Mouse (Mus musculus): ENCODE results near the gene Eif3i. TPM values are rescaled to one million over a fixed set of nuclear protein-coding genes. Genes with fewer than 3 reads are reported as not detected.
A peak's percentile ranks its signal among the peaks of the same experiment; 100 is the strongest.

The Eif3i gene
- polyA plus RNA-seq, 1 experiment from 2014 or later, result 220 TPM

GRCm38 (mm10) chr4:129584370-129584769 lies 16.1 kb downstream of the Eif3i start:
- H3K9ac ChIP-seq (replicated peaks), result no peak overlapping the region
- no peak overlapping the region for H3K4me3 ChIP-seq (replicated peaks)
- no peak for ATAC-seq
- H3K4me2 ChIP-seq (replicated peaks), result peak overlapping the region; percentile 57
- H3K9me3 ChIP-seq, result no peaks in the 10 kb centered on the region
- no peak overlapping the region for H3K27ac ChIP-seq
- WGBS, result 78% methylated on average over 1 of the region's 1 CpGs
- H3K4me1 ChIP-seq (replicated peaks), result peaks cover 9% of the 10 kb centered on the region; the same call in 1 of the 2 replicates
- no peaks in the 10 kb centered on the region for H3K36me3 ChIP-seq
- H3K27me3 ChIP-seq, result 0 out of 2 replicates have a peak, but pooled peaks cover 2% of the 10 kb centered on the region

GRCm38 (mm10) chr4:129582251-129582650 lies 18.2 kb downstream of the Eif3i start:
- no peak overlapping the region for H3K9ac ChIP-seq (replicated peaks)
- H3K27me3 ChIP-seq, result 0 out of 2 replicates have a peak, but pooled peaks cover 2% of the 10 kb centered on the region
- H3K9me3 ChIP-seq, result no peaks in the 10 kb centered on the region
- 79% methylated on average over 1 of the region's 1 CpGs for WGBS
- no peak for ATAC-seq
- no peak overlapping the region for H3K27ac ChIP-seq
- no peaks in the 10 kb centered on the region for H3K36me3 ChIP-seq
- no peak overlapping the region for H3K4me3 ChIP-seq (replicated peaks)
- no peak overlapping the region for H3K4me2 ChIP-seq (replicated peaks)
- peaks cover 10% of the 10 kb centered on the region; the same call in 1 of the 2 replicates for H3K4me1 ChIP-seq (replicated peaks)

- Histone ChIP-seq H3K4me3 (replicated peaks) (no peak overlapping the region), H3K9ac (replicated peaks) (no peak overlapping the region), H3K27ac (no peak overlapping the region), H3K27me3 (0 out of 2 replicates have a peak, but pooled peaks cover 2% of the 10 kb centered on the region), H3K4me2 (replicated peaks) (no peak overlapping the region), H3K4me1 (replicated peaks) (peaks cover 15% of the 10 kb centered on the region; the same call in 1 of the 2 replicates), H3K9me3 (no peaks in the 10 kb centered on the region), H3K36me3 (no peaks in the 10 kb centered on the region)
- ATAC-seq, result no peak
- 70% methylated on average over 7 of the region's 7 CpGs for WGBS
Measured at GRCm38 (mm10) chr4:129580347-129580746, 20.1 kb downstream of the Eif3i start.

GRCm38 (mm10) chr4:129578466-129578865 lies 22.0 kb downstream of the Eif3i start, which contains the start of gene Fam167b:
TSS of gene Fam167b (minus strand) at chr4:129578549.
- H3K27me3 ChIP-seq, result no peaks in the 10 kb centered on the region
- 90% methylated on average over 5 of the region's 5 CpGs for WGBS
- no peaks in the 10 kb centered on the region for H3K9me3 ChIP-seq
- H3K27ac ChIP-seq, result no peak within 1 kb of the TSS
- H3K36me3 ChIP-seq, result no peaks in the 10 kb centered on the region
- peaks cover 6% of the 10 kb centered on the region; the same call in 1 of the 2 replicates for H3K4me1 ChIP-seq (replicated peaks)
- no peak within 1 kb of the TSS for H3K4me3 ChIP-seq (replicated peaks)
- H3K4me2 ChIP-seq (replicated peaks), result 0 out of 2 replicates have a peak within 1 kb of the TSS, but pooled peaks have one; percentile 19
- no peak for ATAC-seq
- H3K9ac ChIP-seq (replicated peaks), result no peak within 1 kb of the TSS

- Histone ChIP-seq H3K4me3 (replicated peaks) (no peak overlapping the region), H3K4me1 (replicated peaks) (peaks cover 6% of the 10 kb centered on the region; the same call in 1 of the 2 replicates), H3K27me3 (no peaks in the 10 kb centered on the region), H3K9me3 (no peaks in the 10 kb centered on the region), H3K36me3 (no peaks in the 10 kb centered on the region), H3K4me2 (replicated peaks) (no peak overlapping the region), H3K9ac (replicated peaks) (no peak overlapping the region), H3K27ac (no peak overlapping the region)
- ATAC-seq, result no peak
- WGBS, result 81% methylated on average over 7 of the region's 7 CpGs
Measured at GRCm38 (mm10) chr4:129577688-129578087, 22.8 kb downstream of the Eif3i start.

- H3K27ac ChIP-seq, result no peak overlapping the region
- H3K4me3 ChIP-seq (replicated peaks), result no peak overlapping the region
- ATAC-seq, result peak; percentile 50; the same call in 1 of the 2 replicates
- H3K9me3 ChIP-seq, result no peaks in the 10 kb centered on the region
- peak overlapping the region; percentile 11; the same call in 1 of the 2 replicates for H3K9ac ChIP-seq (replicated peaks)
- peaks cover 6% of the 10 kb centered on the region; the same call in 1 of the 2 replicates for H3K4me1 ChIP-seq (replicated peaks)
- peak overlapping the region; percentile 19; the same call in 1 of the 2 replicates for H3K4me2 ChIP-seq (replicated peaks)
- H3K27me3 ChIP-seq, result no peaks in the 10 kb centered on the region
- H3K36me3 ChIP-seq, result no peaks in the 10 kb centered on the region
- WGBS, result 26% methylated on average over 21 of the region's 21 CpGs
Measured at GRCm38 (mm10) chr4:129576863-129577491, 23.5 kb downstream of the Eif3i start.

- Histone ChIP-seq H3K4me3 (replicated peaks) (no peak overlapping the region), H3K27ac (no peak overlapping the region), H3K9me3 (no peaks in the 10 kb centered on the region), H3K4me1 (replicated peaks) (peaks cover 6% of the 10 kb centered on the region; the same call in 1 of the 2 replicates), H3K27me3 (no peaks in the 10 kb centered on the region), H3K36me3 (no peaks in the 10 kb centered on the region), H3K9ac (replicated peaks) (no peak overlapping the region), H3K4me2 (replicated peaks) (no peak overlapping the region)
- WGBS, result 59% methylated on average over 7 of the region's 8 CpGs
- no peak for ATAC-seq
Measured at GRCm38 (mm10) chr4:129575171-129575844, 25.1 kb downstream of the Eif3i start.

GRCm38 (mm10) chr4:129573430-129573829 lies 27.0 kb downstream of the Eif3i start, which contains the start of gene Lck:
TSS of gene Lck (minus strand) at chr4:129573641.
- Histone ChIP-seq H3K36me3 (no peaks in the 10 kb centered on the region), H3K27ac (no peak within 1 kb of the TSS), H3K27me3 (no peaks in the 10 kb centered on the region), H3K4me3 (replicated peaks) (no peak within 1 kb of the TSS), H3K9ac (replicated peaks) (no peak within 1 kb of the TSS), H3K9me3 (no peaks in the 10 kb centered on the region), H3K4me2 (replicated peaks) (no peak within 1 kb of the TSS), H3K4me1 (replicated peaks) (peaks cover 6% of the 10 kb centered on the region; the same call in 1 of the 2 replicates)
- 92% methylated on average over 8 of the region's 8 CpGs for WGBS
- ATAC-seq, result no peak

GRCm38 (mm10) chr4:129573093-129573370 lies 27.4 kb downstream of the Eif3i start:
- H3K4me3 ChIP-seq (replicated peaks), result no peak overlapping the region
- ATAC-seq, result no peak
- 93% methylated on average over 4 of the region's 4 CpGs for WGBS
- no peak overlapping the region for H3K9ac ChIP-seq (replicated peaks)
- H3K27ac ChIP-seq, result no peak overlapping the region
- H3K36me3 ChIP-seq, result no peaks in the 10 kb centered on the region
- H3K4me1 ChIP-seq (replicated peaks), result peaks cover 6% of the 10 kb centered on the region; the same call in 1 of the 2 replicates
- H3K9me3 ChIP-seq, result no peaks in the 10 kb centered on the region
- no peaks in the 10 kb centered on the region for H3K27me3 ChIP-seq
- no peak overlapping the region for H3K4me2 ChIP-seq (replicated peaks)

- ATAC-seq, result no peak
- whole genome bisulfite sequencing, result 87% methylated on average over 13 of the region's 13 CpGs
Measured at GRCm38 (mm10) chr4:129572236-129573092, 28.0 kb downstream of the Eif3i start.

GRCm38 (mm10) chr4:129571551-129572084 lies 28.8 kb downstream of the Eif3i start:
- no peaks in the 10 kb centered on the region for H3K4me1 ChIP-seq (replicated peaks)
- H3K27ac ChIP-seq, result no peak overlapping the region
- 67% methylated on average over 8 of the region's 8 CpGs for WGBS
- ATAC-seq, result no peak
- H3K36me3 ChIP-seq, result no peaks in the 10 kb centered on the region
- H3K9me3 ChIP-seq, result no peaks in the 10 kb centered on the region
- H3K9ac ChIP-seq (replicated peaks), result no peak overlapping the region
- no peak overlapping the region for H3K4me2 ChIP-seq (replicated peaks)
- no peaks in the 10 kb centered on the region for H3K27me3 ChIP-seq
- H3K4me3 ChIP-seq (replicated peaks), result no peak overlapping the region

More at GRCm38 (mm10) chr4:129572236-129573092, 28.0 kb downstream of the Eif3i start:
- H3K27me3 ChIP-seq, result no peaks in the 10 kb centered on the region
- H3K4me1 ChIP-seq (replicated peaks), result peaks cover 6% of the 10 kb centered on the region; the same call in 1 of the 2 replicates
- no peaks in the 10 kb centered on the region for H3K9me3 ChIP-seq
- no peak overlapping the region for H3K27ac ChIP-seq
- no peaks in the 10 kb centered on the region for H3K36me3 ChIP-seq
- no peak overlapping the region for H3K4me2 ChIP-seq (replicated peaks)
- no peak overlapping the region for H3K4me3 ChIP-seq (replicated peaks)
- no peak overlapping the region for H3K9ac ChIP-seq (replicated peaks)
